Mouse (Mus musculus) limb, embryonic 10.5 days (tissue): ENCODE measurements at regions not wholly inside any gene's neighbourhood (a gene's known extent, or its start where the extent isn't known, plus 50 kb on each side); places are given as distances from the start of the nearest gene placed in this dataset.

Experiments
- DNase-seq: peaks from one replicate; pipeline ENCODE4 v3.0.0-alpha.2; 2017; ENCODE audit warnings: low spot score
- H3K27ac ChIP-seq: fragments of 300-500 bp; sonication (generic); 2 replicates; pipeline ENCODE4 v1.5.1; 2016; ENCODE audit warnings: mild to moderate bottlenecking
- H3K27me3 ChIP-seq: fragments of 300-500 bp; sonication (generic); 2 replicates; pipeline ENCODE4 v1.6.1; 2016; ENCODE audit warnings: low read depth, mild to moderate bottlenecking; ENCODE audit not compliant: poor library complexity, severe bottlenecking
- H3K36me3 ChIP-seq: fragments of 300-500 bp; sonication (generic); 2 replicates; pipeline ENCODE4 v1.6.1; 2016; ENCODE audit warnings: mild to moderate bottlenecking, moderate library complexity
- H3K4me1 ChIP-seq: fragments of 300-500 bp; sonication (generic); 2 replicates; pipeline ENCODE4 v1.6.1; 2016
- H3K4me3 ChIP-seq: fragments of 300-500 bp; sonication (generic); 2 replicates; pipeline ENCODE4 v1.5.1; 2016; ENCODE audit warnings: mild to moderate bottlenecking, moderate library complexity
- H3K9me3 ChIP-seq: fragments of 300-500 bp; sonication (generic); replicated peaks from 2 replicates; pipeline ENCODE4 v1.6.1; 2016; ENCODE audit warnings: mild to moderate bottlenecking
- WGBS: fragments of 180-500 bp; shearing (Covaris S2); methylation state at CpG from one replicate; pipeline ENCODE4 v1.1.7; 2016; 5-methylcytosine and 5-hydroxymethylcytosine counted together

DNA sequence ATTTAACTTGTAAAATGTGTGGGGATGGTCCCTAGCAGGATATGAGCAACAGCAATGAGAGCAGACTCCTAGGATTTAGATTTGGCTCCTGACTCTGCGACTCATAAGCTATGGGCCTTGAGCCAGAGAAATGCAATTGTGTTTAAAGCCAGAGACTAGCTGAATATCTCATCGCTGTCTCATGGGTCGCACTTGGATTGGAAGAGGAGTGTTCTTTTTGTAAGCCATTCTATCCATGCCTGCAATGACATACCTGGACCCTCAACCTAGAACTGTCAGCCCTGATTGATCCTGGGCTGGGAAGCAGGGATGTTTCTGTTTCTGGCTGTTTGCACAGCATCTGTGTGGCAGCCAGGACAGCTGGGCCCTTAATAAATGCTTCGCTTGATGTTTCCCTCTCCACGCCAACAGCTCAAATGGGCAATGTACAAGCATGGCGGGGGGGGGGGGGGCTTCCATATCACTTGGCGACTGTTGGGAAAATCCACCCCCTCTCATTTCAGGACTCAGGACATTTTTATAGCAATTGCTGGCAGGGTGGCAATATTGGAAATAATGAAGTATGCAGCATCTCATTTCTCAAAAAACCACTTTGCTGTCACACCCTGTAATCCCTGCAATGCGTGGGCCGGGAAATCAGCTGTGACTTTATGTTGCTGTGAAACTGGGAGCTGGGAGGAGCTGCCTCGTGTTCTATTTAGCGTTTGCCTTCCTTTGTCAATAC is 338.0 kb downstream of the Hs3st1 start:
- Histone ChIP-seq H3K27ac (no peak overlapping the region), H3K27me3 (no peaks in the 10 kb centered on the region), H3K36me3 (no peaks in the 10 kb centered on the region), H3K4me3 (no peak overlapping the region), H3K9me3 (no peaks in the 10 kb centered on the region), H3K4me1 (no peaks in the 10 kb centered on the region)
- no peak for DNase-seq
- WGBS = 85% methylated on average over 11 of the region's 11 CpGs

DNA sequence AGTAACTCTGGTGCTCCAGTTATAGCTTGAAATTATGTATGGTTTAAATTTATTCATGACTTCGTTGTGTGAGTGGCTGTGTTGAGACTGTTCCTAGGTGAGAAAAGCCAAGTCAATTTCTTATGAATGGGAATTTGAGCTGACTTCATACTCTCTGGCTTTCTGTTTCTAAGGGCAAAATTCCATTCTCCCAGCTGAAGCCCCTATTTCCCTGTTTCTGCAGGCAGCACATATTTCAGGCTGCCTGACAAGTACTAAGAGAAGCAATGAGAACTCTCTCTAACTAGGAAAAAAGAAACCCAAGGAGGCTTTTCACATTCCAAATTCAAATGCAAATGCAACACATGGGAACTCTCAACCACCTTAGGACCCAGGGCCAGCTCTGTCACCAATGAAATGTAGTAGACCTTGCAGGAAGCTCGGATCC is 338.7 kb downstream of the Hs3st1 start:
- Histone ChIP-seq H3K27me3 (no peaks in the 10 kb centered on the region), H3K4me3 (no peak overlapping the region), H3K36me3 (no peaks in the 10 kb centered on the region), H3K27ac (no peak overlapping the region), H3K4me1 (no peaks in the 10 kb centered on the region), H3K9me3 (no peaks in the 10 kb centered on the region)
- 69% methylated on average over 2 of the region's 2 CpGs for WGBS
- no peak for DNase-seq

DNA sequence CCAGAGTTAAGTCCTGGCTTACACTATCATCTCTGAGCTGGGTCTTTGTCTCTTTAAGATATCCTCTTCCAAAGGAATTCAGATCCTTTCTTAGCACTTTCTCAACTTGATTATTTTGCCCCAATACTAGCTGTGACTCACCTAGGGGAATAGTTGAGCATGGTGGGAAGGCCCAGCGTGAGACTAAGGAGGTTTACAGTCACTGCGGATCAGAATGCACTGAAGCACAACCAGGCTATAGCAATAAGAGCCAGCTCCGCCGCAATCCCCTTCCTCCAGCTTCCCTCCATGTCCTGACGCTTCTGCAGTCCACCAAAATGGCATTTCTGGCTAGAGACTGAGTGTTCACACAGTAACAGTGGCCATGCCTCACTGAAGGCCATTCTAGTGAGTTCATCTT is 342.5 kb downstream of the Hs3st1 start:
- no peaks in the 10 kb centered on the region for H3K27me3 ChIP-seq
- no peak overlapping the region for H3K4me3 ChIP-seq
- no peaks in the 10 kb centered on the region for H3K9me3 ChIP-seq
- WGBS = 70% methylated on average over 5 of the region's 5 CpGs
- H3K4me1 ChIP-seq = no peaks in the 10 kb centered on the region
- no peak for DNase-seq
- no peaks in the 10 kb centered on the region for H3K36me3 ChIP-seq
- no peak overlapping the region for H3K27ac ChIP-seq

GRCm38 (mm10) chr5:39390391-39390987 is 364.8 kb downstream of the Hs3st1 start:
- H3K27ac ChIP-seq = no peak overlapping the region
- H3K36me3 ChIP-seq = no peaks in the 10 kb centered on the region
- no peaks in the 10 kb centered on the region for H3K9me3 ChIP-seq
- H3K27me3 ChIP-seq = no peaks in the 10 kb centered on the region
- H3K4me1 ChIP-seq = no peaks in the 10 kb centered on the region
- no peak for DNase-seq
- no peak overlapping the region for H3K4me3 ChIP-seq

GRCm38 (mm10) chr5:39384410-39384809 is 370.9 kb downstream of the Hs3st1 start:
- no peak for DNase-seq
- WGBS = 91% methylated on average over 2 of the region's 2 CpGs
- no peak overlapping the region for H3K27ac ChIP-seq
- no peaks in the 10 kb centered on the region for H3K27me3 ChIP-seq
- H3K4me3 ChIP-seq = no peak overlapping the region
- H3K36me3 ChIP-seq = no peaks in the 10 kb centered on the region
- no peaks in the 10 kb centered on the region for H3K4me1 ChIP-seq
- H3K9me3 ChIP-seq = no peaks in the 10 kb centered on the region

DNA sequence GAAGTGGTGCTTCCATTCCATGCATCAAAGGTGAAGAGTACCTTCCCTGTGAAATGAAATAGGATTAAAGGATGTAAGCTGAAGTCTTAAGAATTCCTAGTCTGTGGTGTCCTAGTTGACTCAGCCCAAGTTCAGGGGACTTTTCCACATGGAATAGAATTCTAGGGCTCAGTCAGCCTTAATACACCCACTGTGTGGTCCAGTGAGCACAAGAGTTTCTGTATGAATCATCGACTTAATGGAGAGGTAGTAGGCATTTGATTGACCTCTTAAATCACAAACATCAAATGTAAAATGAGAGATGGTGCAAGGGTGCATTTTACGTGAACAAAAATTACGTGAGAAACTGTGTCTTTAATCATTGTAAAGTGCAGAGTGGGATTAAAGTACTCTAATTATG is 381.1 kb downstream of the Hs3st1 start:
- no peaks in the 10 kb centered on the region for H3K27me3 ChIP-seq
- H3K27ac ChIP-seq = no peak overlapping the region
- no peak for DNase-seq
- no peaks in the 10 kb centered on the region for H3K9me3 ChIP-seq
- 87% methylated on average over 3 of the region's 3 CpGs for WGBS
- no peaks in the 10 kb centered on the region for H3K4me1 ChIP-seq
- no peaks in the 10 kb centered on the region for H3K36me3 ChIP-seq
- no peak overlapping the region for H3K4me3 ChIP-seq

DNA sequence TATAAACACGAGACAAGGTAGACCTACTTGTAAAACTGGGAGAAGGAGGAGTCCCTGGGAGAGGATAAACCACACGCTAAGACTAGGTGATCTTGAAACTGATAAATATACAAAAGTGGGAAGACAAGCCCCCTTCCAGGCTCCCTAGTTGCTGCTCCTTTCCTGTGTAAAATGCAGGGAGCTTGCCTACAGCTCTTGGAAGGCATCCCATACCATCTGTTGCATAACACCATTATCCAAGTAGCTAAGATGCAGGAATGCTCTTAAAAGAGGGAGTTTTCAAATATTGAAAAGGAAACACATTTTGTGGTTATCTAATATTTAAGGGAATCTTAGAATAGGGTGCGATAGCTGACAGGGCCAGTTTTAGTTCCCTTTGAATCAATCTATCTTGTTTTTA is 406.6 kb downstream of the Hs3st1 start:
- Histone ChIP-seq H3K36me3 (no peaks in the 10 kb centered on the region), H3K27ac (no peak overlapping the region), H3K9me3 (no peaks in the 10 kb centered on the region), H3K4me1 (no peaks in the 10 kb centered on the region), H3K4me3 (no peak overlapping the region), H3K27me3 (no peaks in the 10 kb centered on the region)
- DNase-seq = no peak
- 87% methylated on average over 3 of the region's 3 CpGs for WGBS

DNA sequence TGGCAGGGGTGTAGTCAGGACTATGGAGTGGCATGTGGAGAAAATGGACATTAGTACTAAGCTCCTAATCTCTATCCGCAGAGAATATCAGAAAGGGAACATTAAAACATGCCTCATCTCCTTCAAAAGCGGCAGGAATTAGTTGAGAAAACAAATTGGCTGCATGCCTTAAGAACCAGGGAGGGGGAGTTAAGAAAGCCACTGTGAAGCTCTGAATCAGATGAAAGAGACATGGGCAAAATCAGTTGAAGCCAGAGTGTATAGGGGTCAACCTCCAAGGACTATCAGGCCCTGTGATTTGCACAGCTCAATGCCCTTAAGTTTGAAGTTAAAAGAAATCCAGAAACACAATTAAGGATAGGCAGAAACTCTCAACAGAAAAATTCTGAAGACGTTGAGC is 408.3 kb downstream of the Hs3st1 start:
- Histone ChIP-seq H3K4me3 (no peak overlapping the region), H3K27me3 (no peaks in the 10 kb centered on the region), H3K36me3 (no peaks in the 10 kb centered on the region), H3K9me3 (no peaks in the 10 kb centered on the region), H3K27ac (no peak overlapping the region), H3K4me1 (no peaks in the 10 kb centered on the region)
- no peak for DNase-seq
- 89% methylated on average over 3 of the region's 3 CpGs for WGBS

GRCm38 (mm10) chr5:39337917-39338316 is 417.4 kb downstream of the Hs3st1 start:
- 78% methylated on average over 1 of the region's 1 CpGs for WGBS
- H3K27ac ChIP-seq = no peak overlapping the region
- DNase-seq = no peak
- no peaks in the 10 kb centered on the region for H3K4me1 ChIP-seq
- no peaks in the 10 kb centered on the region for H3K9me3 ChIP-seq
- no peaks in the 10 kb centered on the region for H3K27me3 ChIP-seq
- H3K36me3 ChIP-seq = no peaks in the 10 kb centered on the region
- no peak overlapping the region for H3K4me3 ChIP-seq

- 91% methylated on average over 2 of the region's 2 CpGs for WGBS
- Histone ChIP-seq H3K9me3 (no peaks in the 10 kb centered on the region), H3K36me3 (no peaks in the 10 kb centered on the region), H3K27me3 (no peaks in the 10 kb centered on the region), H3K4me3 (no peak overlapping the region), H3K4me1 (no peaks in the 10 kb centered on the region), H3K27ac (no peak overlapping the region)
- no peak for DNase-seq
These were observed 418.7 kb downstream of the Hs3st1 start for GRCm38 (mm10) chr5:39336484-39336985.

- H3K9me3 ChIP-seq = no peaks in the 10 kb centered on the region
- DNase-seq = no peak
- H3K36me3 ChIP-seq = no peaks in the 10 kb centered on the region
- WGBS = 77% methylated on average over 2 of the region's 2 CpGs
- H3K4me1 ChIP-seq = no peaks in the 10 kb centered on the region
- no peaks in the 10 kb centered on the region for H3K27me3 ChIP-seq
- no peak overlapping the region for H3K4me3 ChIP-seq
- H3K27ac ChIP-seq = no peak overlapping the region
These were observed 420.0 kb downstream of the Hs3st1 start for GRCm38 (mm10) chr5:39335321-39335720.

DNA sequence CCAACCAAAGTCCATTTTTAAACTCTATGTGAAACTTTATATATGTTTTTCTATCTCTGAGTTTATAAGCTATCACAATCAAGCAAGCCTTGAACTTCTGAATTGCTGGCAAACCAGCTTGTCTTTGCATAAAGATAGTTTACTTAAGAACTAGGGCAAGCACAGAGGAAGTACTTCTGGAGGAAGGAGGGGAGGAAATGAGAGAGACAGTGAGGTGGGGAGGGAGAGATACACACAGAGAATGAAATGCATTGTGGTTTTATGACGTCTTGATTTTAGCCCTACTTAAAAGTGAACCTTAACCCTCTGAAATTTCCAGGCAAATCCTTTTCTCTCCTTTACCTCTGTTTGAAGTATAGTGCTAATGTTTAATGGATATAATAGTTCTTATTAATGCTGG is 421.0 kb downstream of the Hs3st1 start:
- DNase-seq = no peak
- WGBS = 84% methylated on average over 1 of the region's 1 CpGs
- Histone ChIP-seq H3K4me3 (no peak overlapping the region), H3K27ac (no peak overlapping the region), H3K9me3 (no peaks in the 10 kb centered on the region), H3K36me3 (no peaks in the 10 kb centered on the region), H3K27me3 (no peaks in the 10 kb centered on the region), H3K4me1 (no peaks in the 10 kb centered on the region)

GRCm38 (mm10) chr5:39325399-39325798 is 429.9 kb downstream of the Hs3st1 start:
- DNase-seq = no peak
- no peak overlapping the region for H3K4me3 ChIP-seq
- WGBS = 82% methylated on average over 2 of the region's 2 CpGs
- no peaks in the 10 kb centered on the region for H3K9me3 ChIP-seq
- H3K36me3 ChIP-seq = no peaks in the 10 kb centered on the region
- H3K4me1 ChIP-seq = no peaks in the 10 kb centered on the region
- H3K27ac ChIP-seq = no peak overlapping the region
- H3K27me3 ChIP-seq = no peaks in the 10 kb centered on the region

GRCm38 (mm10) chr5:39316478-39316877 is 438.8 kb downstream of the Hs3st1 start:
- Histone ChIP-seq H3K4me3 (no peak overlapping the region), H3K36me3 (no peaks in the 10 kb centered on the region), H3K9me3 (no peaks in the 10 kb centered on the region), H3K4me1 (no peaks in the 10 kb centered on the region), H3K27me3 (no peaks in the 10 kb centered on the region), H3K27ac (no peak overlapping the region)
- 83% methylated on average over 3 of the region's 3 CpGs for WGBS
- DNase-seq = no peak
